Mouse (Mus musculus) adrenal gland, adult 18-20 months (tissue): ENCODE results near the gene Cadm2. TPM values are rescaled to one million over a fixed set of nuclear protein-coding genes. Genes with fewer than 3 reads are reported as not detected.

ENCODE experiments used
- DNase-seq, 2 experiments: peaks; one replicate each; pipeline ENCODE4 v3.0.0; 2021 to 2022; ENCODE audit warnings: low spot score in 2 of 2
- total RNA-seq, 2 experiments: library from RNA; stranded (reverse); gene quantifications; 1 replicate in 1 of 2; 2 replicates in 1 of 2; pipeline ENCODE4 v1.2.3; 2021

Gene Cadm2
- total RNA-seq, 2 experiments from 2014 or later: 0.43 to 0.74 TPM

DNA sequence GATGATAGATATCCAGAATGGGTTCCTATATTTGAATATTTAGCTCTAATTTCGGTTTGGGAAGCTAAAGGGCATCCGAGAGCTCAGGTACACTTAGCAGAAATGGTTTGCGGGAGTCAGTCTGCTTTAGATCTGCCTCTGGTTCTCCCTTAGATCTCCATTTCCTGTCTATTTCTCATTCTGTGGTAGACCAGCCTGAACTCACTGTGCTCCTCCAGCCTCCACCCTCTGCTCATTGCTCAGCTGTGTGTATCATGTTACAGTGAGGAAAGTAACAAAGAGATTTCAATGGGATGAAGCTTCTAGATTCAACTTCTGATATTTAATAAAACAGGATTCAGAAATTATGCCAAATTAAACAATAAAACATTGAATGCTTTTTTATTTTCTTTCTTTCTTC lies 661.6 kb downstream of the Cadm2 start:
- DNase-seq: no peak

DNA sequence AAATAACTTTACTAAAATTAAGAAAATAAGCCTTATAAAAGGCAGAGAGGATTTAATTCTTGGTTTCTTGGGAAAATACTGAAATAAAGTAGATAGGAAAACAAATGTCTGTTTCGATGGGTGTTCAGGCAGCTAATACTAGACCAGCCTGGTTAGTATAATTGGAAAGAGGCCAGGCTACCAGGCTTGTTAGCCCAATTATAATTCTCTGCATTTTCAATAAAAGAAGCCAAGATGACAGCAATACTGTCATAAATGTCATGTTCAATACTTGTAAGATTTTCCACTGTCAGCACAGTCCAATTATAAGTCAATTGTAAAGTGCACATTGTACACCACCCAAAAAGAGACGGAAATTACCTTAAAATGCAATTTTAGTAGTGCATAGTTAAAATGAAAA lies 664.8 kb downstream of the Cadm2 start:
- DNase-seq: no peak

DNA sequence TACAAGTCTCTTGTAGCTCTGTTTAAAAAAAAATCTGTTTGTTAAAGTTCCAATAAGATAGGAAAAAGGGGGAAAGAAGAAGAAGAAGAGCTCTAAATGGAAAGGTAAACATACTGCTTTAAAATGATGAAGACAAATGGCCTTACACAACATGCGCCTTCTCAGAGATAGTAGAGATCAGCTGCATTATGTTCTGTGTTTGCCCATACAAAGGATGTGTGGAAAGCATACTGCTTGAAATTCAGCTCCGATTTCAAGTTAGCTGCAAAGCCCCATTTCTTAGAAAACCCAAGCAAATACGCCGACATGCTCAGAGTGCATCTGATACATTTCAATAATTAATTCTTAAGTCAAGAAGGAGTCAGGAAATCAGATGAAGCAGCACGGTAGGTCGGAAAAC lies 684.4 kb downstream of the Cadm2 start:
- no peak for DNase-seq

DNA sequence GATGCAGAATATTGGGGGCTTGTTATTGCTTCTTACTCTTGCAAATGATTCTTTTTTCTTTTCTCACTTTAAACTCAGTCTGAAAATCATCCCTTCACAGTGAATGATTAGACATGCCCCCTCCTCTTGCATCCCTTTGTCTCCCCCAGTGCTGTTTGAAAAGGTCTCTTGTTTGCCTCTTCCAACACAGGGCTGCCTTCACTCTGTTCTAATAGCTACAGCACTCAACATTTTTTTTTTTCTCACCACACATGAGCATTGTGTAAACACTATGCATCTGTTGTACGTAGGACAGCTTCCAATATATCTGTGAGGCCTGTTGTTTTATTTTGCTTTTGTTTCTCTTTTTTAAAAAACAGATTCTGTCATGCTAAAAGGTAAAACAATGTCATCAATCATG lies 695.2 kb downstream of the Cadm2 start:
- DNase-seq: no peak

DNA sequence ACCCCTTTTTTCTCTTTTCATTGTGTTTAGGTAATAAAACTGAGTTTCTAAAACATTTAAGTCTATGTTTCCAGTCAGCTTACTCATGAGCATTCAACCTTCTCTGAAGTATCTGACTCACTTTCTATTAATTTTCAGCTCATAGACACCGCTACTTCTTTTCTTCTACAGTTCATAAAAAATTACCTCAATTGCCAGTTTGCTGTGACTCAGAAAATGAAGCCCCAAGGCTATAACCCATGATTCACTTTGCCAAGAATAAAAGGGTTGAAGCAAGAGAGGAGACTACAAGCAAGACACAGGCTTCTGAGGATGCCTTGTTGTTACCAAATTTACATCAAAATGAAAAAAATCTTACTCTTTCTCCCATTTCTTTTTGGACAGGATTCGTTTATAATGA lies 698.0 kb downstream of the Cadm2 start:
- no peak for DNase-seq

DNA sequence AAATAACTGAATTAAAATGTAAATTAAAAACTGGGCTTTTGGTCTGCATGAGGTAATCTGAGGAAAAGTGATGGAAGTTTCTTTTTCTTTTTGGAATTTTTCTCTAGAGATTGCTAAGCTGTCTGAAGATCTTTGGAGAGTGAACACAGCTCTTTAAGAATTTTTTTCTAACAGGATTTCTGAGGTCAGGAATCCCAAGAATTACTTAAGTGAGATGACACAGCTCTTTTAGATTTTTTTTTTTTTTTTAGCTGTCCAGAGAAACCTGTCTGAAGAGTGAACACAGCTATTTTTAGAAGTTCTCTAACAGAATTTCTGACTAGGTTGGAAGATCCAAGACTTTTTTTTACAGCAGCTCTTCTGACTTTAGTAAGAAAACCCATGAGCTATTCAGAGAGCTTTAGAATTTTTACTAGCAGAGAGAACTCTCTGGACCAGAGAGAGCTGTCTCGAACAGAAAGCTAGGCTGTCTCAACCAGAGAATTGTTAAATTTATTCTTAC lies 699.2 kb downstream of the Cadm2 start:
- no peak for DNase-seq

DNA sequence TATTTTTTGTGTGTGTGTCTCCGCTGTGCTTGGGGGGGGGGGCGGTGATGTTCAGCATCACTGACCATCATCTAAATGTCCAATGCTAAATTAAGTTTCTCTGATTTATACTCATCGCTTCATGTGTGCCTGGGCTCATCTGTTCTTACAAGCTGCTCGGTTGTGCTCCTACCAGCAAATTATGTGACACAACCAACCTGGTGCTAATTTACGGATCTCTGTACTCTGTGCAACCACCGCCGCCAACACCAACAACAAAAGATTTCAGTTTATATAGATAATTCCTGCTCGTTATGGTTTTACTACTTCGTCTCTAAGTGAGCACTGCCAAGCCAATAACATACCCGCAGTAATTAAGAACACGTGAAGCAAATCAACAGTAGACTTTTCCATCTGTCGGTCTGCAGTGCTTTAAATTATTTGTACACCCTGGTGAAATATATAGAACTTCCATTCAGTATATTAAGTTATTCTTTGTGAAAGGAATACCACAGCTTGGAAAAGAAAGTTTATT lies 700.8 kb downstream of the Cadm2 start:
- no peak for DNase-seq

DNA sequence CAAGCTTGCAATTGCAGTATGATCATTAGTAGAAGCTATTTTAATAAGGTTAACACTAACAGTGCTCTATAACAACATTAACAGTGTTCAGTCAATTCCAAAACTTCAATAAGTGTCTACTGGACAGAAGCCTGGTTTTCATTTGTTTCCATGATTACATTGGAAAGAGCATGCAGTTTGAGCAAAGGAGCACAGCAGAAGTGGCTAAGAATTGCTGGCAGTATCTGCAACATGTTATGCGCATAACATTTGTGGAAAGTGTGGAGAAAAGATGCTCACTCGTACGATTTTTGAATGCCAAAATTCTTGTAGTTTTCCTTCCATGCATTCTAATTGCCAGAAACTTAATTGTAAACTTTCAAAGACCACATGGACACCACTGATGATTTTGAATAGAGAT lies 718.9 kb downstream of the Cadm2 start:
- DNase-seq: no peak

DNA sequence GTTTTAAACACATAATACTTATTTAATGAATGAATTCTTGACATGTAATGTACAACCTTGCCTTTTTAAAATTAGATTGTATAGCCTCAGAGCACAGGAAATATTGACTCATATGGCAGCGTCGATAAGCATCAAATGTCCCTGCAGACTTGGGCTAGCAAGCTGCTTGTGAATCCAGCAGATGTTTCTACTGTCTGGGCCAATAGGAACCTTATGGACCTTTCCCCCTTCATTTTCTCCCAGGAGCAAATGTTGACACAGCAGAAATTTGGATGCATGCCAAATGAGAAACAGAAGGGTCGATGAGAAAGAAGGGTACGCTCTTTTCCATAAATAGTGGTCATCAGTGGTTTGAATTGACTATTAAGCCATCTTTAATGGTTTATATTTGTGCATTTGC lies 720.0 kb downstream of the Cadm2 start:
- DNase-seq: no peak

DNA sequence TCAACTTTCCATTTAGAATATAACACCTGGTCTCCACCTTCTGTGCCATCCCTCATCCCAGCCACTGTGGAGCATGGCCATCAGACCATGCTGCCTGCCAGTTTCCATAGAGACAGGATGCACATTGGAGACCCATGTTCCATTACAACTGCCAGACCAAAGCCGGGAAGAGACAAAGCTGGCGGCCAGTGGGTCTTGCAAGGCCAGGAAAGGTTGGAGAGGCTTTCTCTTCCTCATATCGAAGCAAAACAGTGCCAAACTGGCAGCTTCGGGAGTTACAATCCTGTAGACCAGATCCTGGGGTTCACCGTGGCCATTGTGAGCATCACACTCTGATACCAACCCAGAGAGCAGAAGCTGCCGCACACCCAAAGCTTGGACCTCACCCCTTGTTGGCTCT lies 728.3 kb downstream of the Cadm2 start:
- no peak for DNase-seq

DNA sequence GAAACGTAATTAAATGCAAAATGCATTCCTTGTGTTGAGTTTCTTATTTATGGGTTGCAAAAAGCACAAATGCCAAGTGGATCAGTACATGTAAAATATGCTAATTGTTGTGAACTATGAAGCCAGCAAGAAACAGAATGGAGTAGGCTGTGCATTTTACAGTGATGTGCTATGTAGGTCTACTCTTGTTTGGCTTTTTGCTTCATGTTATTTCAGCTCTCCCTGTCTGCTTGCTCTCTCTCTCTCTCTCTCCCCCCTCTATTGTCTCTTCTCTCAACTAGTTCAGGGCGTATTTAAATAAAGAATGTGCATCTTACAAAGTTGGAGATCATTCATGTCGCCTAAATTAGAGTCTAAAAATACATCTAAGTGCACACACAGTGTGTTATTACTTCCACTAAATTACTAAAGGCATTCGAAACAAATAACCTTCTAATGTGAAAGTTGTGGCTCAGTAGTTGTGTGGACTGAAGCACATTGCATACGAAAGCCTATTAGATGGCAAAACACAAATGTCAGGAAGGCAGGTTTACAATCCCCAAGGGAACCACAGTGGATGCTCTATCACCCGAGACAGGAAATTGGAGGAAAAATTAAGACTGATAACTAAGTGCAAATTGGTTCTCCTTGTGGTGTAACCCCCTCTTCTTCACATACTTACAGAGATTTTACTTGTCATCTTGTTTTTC lies 729.0 kb downstream of the Cadm2 start:
- DNase-seq: no peak

DNA sequence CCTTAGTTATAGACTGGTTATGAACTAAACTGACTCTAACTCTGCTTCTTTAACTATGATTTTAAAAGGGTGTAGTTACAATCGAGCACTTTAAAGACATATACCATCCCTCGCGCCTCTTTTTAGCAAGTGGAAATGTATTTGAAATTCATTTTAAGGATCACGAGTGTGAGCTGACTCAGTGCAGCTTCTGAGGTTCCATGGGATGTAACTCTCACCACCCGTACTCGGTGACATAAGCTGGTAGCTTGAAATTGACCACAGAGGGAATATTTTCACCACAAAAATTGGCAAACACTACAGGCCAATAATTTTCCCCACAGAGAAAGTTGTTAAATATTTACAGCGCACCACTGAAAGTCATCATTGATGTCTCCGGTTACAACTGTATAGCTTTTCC lies 730.8 kb downstream of the Cadm2 start:
- DNase-seq: no peak

DNA sequence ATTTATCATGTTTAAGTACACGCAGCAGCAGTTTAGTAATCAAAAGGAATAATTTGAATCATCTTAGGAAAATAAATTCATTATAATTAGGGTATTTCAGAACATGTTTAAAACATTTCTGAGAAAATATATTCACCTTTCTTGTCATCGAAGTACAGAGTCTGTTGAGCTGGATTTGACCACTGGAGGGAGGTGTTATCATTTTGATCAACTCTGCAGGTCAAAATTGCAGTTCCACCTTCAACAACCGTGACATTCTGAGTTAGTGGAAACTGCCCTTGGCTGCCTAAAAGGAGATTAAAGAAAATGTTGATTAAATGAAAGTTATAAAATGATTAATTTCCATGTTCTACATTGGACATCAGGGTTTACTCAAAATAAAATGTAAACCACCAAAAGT lies 738.1 kb downstream of the Cadm2 start:
- DNase-seq: no peak

DNA sequence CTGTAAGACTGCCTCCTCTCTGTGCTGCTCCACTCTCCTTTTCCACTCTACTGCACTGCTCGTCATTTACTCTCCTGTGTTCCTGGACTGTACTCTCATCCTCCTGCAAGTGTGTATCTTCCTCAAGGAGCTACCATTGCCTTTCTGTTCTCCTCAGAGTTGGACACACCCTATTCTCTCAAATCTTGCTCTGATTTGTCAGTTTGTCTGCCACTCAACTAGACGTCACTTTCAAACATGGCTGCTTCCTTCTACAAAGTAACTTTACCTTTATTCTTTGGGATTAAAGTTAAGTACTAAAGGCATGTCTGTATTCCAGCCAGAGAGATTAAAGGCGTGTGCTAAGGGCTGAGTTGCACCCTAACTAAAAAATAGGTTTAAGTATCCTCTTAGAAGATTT lies 749.5 kb downstream of the Cadm2 start:
- no peak for DNase-seq

DNA sequence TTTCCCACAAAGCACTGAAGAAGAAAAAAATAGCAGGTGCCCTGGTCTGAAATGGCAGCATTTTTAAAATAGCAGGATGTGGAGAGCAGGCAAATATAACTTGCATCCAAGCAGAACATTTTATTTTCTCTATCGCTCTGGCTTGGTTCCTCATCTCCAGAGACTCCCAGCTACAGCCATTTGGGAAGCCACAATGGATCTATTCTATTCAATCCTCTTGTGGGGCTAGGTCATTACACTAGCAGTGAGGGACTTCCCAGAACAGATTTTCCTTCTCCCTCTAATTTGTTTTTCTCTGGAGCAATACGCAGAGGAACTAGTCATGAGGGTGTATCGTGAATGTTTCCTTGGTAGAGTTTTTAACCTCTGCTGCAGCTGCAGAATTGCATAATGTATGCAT lies 769.7 kb downstream of the Cadm2 start:
- no peak for DNase-seq

DNA sequence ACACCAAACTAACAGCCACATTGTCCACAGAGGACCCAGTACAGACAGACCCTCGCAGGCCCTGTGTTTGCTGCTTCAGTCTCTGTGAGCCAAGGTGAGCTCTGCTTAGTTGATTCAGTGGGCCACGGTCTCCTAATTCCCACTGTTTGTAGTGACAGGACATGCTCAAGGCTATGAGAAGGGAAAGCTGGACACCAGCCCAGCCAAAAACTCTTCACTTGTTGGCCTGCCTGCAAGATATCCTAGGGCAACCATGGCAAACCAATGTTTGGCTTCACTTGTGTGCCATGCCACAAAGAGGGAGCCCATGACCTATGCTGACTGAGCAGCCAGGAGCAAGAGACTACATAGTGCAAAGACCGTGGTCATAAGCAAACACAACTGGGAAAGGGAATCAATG lies 795.8 kb downstream of the Cadm2 start:
- DNase-seq: no peak

DNA sequence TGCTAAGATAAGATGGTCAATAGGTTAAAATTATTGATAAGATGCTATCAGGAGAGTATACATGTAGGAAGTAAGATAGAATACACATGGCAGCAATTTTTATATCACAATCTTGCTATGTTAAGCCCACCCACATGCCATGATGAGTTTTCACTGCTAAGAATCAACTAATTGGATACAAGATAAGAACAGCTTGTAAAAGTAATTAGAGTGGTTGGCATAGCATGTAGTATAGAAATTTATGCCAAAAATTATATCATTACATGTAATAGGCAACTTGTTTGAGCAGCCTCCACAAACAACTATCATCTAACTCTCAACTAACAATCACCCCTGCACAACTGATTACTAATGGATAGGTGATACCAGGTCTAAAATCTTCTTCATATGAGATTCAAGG lies 809.2 kb downstream of the Cadm2 start:
- no peak for DNase-seq

DNA sequence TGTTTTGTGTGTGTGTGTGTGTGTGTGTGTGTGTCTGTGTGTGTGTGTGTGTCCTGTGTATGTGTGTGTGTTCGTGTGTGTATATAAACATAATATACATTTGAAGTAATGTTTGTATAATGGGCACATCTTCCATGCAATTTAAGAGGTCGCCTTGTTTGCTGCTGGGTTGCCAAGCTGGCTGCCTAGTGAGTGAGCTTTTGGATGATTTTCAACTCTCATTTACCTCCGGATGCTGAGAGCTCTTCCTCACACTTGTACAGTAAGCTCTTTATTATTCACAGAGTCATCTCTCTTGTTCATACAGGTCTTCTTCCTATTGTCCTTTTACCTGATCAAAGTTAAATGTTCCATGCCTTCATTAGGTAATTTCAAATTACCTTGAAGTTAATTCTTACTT lies 822.5 kb downstream of the Cadm2 start:
- no peak for DNase-seq

DNA sequence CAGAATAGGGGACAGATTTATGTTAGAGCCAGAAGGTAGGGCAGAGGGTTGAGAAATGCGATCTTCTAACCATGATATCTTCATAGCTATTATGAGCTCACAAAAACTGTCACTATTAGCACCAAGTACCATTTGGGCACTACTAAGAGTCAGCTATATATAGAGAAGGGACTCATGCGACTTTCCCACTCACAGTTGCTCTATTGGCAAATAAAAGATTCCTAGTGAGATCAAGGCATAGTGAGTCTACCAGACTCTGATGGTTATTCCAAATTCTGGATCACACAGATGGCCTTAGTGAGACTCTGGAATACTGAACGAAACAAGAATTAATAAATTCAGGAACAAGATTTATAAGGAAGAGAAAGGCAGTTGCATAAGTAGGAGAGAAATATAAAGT lies 827.6 kb downstream of the Cadm2 start:
- DNase-seq: no peak

DNA sequence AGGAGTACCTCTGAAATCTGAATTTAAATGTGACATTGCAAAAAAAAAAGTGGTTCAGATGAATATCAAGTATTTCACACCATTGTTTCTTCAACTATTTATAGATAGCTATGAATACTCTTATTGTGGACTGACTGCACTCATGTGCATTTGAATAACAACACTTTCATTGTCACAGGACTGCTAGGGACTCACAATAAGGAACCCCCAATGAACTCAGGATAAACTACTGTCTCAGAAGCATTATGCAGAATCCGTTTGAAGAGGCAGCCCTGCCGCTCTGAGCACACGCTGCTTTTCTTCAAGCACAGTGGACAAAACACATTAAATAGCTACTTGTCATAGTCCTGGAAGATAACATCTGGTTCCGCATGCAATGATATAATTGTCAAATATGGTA lies 848.8 kb downstream of the Cadm2 start:
- DNase-seq: no peak

DNA sequence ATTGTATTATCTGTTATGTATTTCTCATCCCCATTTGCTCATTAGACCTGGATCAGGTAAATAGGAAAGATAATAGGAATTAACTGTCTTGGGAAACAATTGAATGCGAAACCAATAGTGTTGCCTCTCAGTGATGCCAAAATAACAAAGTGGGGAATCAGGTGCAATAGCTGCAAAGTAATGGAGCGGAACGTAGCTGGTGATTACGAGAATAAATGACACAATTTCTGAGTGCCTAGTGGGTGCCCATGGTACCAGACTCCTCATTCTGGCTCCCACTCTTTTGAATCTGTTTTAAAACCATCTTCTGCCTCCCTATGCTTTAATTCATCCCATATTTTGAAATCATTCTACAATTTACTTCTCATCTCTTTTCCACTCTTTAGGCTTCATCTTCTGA lies 851.2 kb downstream of the Cadm2 start:
- no peak for DNase-seq

DNA sequence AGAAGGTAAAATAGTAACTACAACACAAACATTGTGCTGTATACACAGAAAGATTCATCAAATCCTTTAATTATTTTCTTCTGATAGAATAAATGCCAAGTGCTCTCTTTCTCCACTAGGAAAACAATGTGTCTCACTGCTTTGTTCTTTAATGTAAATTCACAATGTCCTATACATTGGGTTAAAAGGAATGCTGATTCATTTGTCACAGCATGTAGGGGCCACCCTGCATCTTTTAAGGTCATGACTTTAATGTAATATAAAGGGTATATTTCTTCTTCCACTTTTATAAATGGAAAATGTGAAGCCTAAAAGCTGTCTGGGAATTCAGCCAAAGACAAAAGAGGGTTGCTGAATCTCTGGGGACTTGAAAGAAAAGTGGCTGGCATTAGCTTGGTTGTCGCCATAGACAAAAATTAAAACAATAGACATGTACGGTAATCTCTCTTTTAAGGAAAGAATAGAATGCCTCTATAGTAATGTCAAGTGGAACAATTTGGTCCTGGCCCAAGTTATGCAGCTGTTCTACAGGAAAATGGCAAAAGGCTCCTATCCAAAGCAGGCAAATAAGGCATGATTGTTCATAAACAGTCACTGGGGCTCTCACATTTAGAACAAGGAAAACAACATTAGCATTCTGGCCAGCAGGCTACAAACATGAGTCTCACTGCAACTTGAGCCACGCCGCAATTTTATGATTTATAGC lies 851.9 kb downstream of the Cadm2 start:
- DNase-seq: no peak
